Mouse (Mus musculus) urinary bladder, postnatal 25 days (tissue): ENCODE results near the gene Zfp36l1.

ENCODE experiments used
- DNase-seq: peaks from one replicate; pipeline ENCODE4 v3.0.0; 2022; ENCODE audit warnings: low spot score

The Zfp36l1 gene

DNA sequence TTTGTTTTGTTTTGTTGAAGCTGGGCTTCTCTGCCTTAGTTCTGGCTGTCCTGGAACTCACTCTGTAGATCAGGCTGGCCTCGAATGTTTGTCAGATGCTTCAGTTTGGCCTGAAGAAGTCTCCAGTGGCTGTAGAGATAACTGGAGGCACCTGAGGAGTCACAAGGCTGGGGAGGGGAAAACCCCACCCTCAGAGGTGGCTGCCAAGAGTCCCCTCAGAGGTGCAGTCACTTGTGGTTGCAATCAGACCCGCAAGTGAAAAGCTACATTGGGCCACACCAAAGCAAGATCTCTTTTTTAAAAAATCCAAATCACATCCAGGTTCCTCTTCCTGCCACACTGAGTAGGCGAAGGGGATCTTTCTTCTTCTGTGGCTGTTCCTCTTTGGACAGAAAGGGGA, 43.8 kb downstream of the Zfp36l1 start:
- no peak for DNase-seq

DNA sequence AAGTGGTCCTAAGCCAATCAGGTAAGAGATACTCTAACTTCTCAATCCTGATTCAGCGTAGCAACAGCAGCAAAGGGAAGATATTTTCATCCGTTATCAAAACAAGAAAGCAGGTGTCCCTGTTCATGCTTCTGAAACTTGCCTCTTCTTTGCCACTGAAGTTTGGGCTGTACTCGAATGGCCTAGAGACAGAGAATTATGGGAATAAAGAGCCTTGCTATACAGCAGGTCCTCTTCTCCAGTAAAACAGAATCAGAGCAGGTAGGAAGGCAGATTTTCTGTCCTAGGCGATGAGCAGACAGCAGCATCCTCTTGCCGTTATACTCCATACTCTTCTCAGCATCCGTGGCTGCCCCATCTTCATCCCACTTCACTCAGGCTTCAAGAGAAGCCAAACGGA, 44.8 kb downstream of the Zfp36l1 start:
- no peak for DNase-seq

DNA sequence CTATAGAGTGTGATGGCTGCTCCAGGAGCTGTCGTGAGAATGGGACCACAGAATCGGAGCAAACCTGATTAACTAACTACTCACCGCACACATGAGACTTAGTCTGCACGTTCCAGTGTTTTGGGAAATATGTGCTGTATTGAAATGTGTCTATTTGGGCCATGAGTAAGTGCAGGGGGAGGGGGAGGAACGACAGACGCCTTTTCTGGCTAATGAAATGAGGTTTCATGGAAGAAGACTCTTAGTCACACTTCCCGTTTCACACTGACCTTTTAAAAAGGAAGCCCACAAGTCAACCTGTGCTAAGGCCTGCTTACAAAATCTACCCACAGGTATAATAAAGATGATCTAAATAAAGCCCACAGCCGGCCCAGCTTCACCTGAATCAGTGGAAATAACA, 47.8 kb downstream of the Zfp36l1 start:
- no peak for DNase-seq

DNA sequence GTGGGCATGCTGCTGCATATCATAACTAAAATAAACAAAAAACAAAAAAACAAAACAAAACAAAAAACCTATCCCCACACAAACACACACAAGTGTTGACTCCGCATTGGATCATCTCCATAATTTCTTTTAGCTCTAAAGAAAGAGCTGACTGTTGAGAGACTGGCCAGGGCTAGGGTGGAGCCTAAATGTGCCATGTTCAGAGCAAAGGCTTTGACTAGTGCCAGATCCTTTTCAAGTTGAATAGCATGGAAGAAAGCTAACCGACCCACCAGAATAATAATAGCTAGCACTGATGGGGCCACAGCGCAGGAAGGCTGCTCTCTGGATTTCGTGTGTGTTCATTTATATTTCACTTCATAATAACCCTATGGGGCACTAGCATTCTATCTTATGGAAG, 48.5 kb downstream of the Zfp36l1 start:
- no peak for DNase-seq

DNA sequence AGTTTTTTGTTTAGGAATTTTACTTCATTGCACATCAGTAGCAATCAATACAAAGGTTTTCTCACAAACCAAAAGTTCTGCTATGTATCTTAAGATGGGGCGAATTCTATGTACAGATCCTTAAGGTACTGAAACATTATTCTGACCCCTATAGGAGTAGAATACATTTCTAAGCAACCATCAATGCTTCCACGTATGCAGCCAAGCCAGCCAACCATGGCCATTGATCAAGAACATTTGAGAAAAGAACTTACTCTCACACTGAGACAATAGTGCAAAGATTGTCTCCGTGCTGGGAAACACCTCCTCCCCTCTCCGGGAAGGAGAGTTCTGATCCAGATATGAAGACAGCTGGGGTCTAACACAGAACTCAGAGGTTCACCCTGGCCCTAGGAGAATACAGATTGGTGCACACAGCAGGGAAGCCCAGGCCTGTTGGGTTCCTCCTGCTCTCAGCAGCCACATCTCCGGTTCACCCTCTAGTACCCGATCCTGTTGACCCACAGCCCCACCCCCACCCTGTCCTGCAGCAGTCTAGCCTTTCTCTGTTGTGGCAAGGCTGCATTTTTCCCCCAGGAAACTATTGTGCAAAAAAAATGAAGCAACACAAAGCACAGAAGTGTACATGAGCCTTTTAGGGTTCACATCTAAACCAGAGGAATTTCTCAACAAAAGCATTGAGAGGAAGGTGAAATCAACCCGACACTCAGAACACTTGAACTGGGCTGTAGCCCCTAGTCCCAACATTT, 49.2 kb downstream of the Zfp36l1 start:
- no peak for DNase-seq

- DNase-seq: no peak
These were observed 50.1 kb downstream of the Zfp36l1 start for GRCm38 (mm10) chr12:80062410-80063401.

DNA sequence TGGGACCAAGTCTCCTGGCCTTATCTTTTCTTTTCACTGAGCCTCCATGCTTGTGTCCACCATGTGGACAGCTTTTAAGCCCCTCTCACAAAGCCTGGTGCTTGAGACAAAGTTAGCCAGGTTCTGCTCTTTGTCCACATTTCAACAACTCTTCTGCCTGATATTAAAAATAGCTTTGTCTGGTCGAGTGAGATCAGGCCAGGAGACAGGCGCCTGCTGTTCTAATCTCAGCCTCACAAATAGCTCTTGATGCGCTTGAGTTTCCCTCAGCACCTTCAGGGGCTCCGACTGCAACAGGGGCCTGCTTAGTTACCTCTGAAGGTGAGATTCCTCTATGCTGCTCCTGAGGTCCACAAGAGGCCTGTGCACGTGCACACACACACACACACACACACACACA, 51.0 kb downstream of the Zfp36l1 start:
- no peak for DNase-seq

- DNase-seq: no peak
These were observed 52.0 kb downstream of the Zfp36l1 start for GRCm38 (mm10) chr12:80060809-80061208.

- no peak for DNase-seq
These were observed 52.5 kb downstream of the Zfp36l1 start for GRCm38 (mm10) chr12:80060338-80060737.

GRCm38 (mm10) chr12:80059773-80060328, 53.0 kb downstream of the Zfp36l1 start:
- DNase-seq: no peak
